Mouse (Mus musculus) heart, embryonic 15.5 days (tissue): ENCODE measurements around the gene Fgfr3. TPM values are rescaled to one million over a fixed set of nuclear protein-coding genes. Genes with fewer than 3 reads are reported as not detected.

Source experiments
- ATAC-seq: fragments of 200-750 bp; cut with Nextera tagmentation; replicated peaks from 2 replicates; pipeline ENCODE4 v1.8.0; 2017; ENCODE audit warnings: low read depth, moderate TSS enrichment; ENCODE audit not compliant: insufficient number of reproducible peaks, insufficient read depth, low FRiP score
- H3K27ac ChIP-seq: fragments of 300-500 bp; sonication (generic); 2 replicates; pipeline ENCODE4 v1.5.1; 2015; ENCODE audit warnings: mild to moderate bottlenecking, inconsistent platforms
- H3K27me3 ChIP-seq: fragments of 300-500 bp; sonication (generic); 2 replicates; pipeline ENCODE4 v1.6.1; 2015; ENCODE audit warnings: inconsistent platforms
- H3K36me3 ChIP-seq: fragments of 300-500 bp; sonication (generic); 2 replicates; pipeline ENCODE4 v1.6.1; 2015; ENCODE audit warnings: mild to moderate bottlenecking, inconsistent platforms
- H3K4me1 ChIP-seq: fragments of 300-500 bp; sonication (generic); replicated peaks from 2 replicates; pipeline ENCODE4 v1.6.1; 2015; ENCODE audit warnings: inconsistent platforms
- H3K4me2 ChIP-seq: fragments of 300-500 bp; sonication (generic); 2 replicates; pipeline ENCODE4 v1.6.1; 2015; ENCODE audit warnings: inconsistent platforms, mild to moderate bottlenecking, moderate library complexity
- H3K4me3 ChIP-seq: fragments of 300-500 bp; sonication (generic); 2 replicates; pipeline ENCODE4 v1.5.1; 2015; ENCODE audit warnings: mild to moderate bottlenecking, inconsistent platforms
- H3K9ac ChIP-seq: fragments of 300-500 bp; sonication (generic); 2 replicates; pipeline ENCODE4 v1.6.1; 2015; ENCODE audit warnings: mild to moderate bottlenecking, inconsistent platforms
- H3K9me3 ChIP-seq: fragments of 300-500 bp; sonication (generic); replicated peaks from 2 replicates; pipeline ENCODE4 v1.6.1; 2016; ENCODE audit warnings: inconsistent platforms
- WGBS: fragments of 180-500 bp; shearing (Covaris S2); methylation state at CpG from one replicate; pipeline ENCODE4 v1.1.7; 2015; ENCODE audit warnings: mixed read lengths; 5-methylcytosine and 5-hydroxymethylcytosine counted together
- polyA plus RNA-seq: library from polyadenylated mRNA; unstranded; fragments of >200 nt; fragmentation: Nextera tagmentation; extraction: Ambion mirVana; gene quantifications from 2 replicates; pipeline ENCODE4 v1.2.1, GENCODE M21; 2015

Gene Fgfr3
- polyA plus RNA-seq, 1 experiment from 2014 or later, result 4.0 TPM

GRCm38 (mm10) chr5:33731051-33731450 lies 9.6 kb downstream of the Fgfr3 start:
- WGBS, result 60% methylated on average over 21 of the region's 21 CpGs
- no peak overlapping the region for H3K4me2 ChIP-seq
- no peaks in the 10 kb centered on the region; the same call in 1 of the 2 replicates for H3K36me3 ChIP-seq

GRCm38 (mm10) chr5:33733837-33734236 lies 12.4 kb downstream of the Fgfr3 start:
- 91% methylated on average over 12 of the region's 12 CpGs for WGBS
- no peaks in the 10 kb centered on the region for H3K4me1 ChIP-seq
- H3K27ac ChIP-seq, result no peak overlapping the region
- H3K9me3 ChIP-seq, result no peaks in the 10 kb centered on the region
- no peaks in the 10 kb centered on the region; the same call in 1 of the 2 replicates for H3K27me3 ChIP-seq
- H3K4me3 ChIP-seq, result no peak overlapping the region
- no peak overlapping the region for H3K9ac ChIP-seq
- no peak for ATAC-seq
- H3K36me3 ChIP-seq, result no peaks in the 10 kb centered on the region; the same call in 1 of the 2 replicates
- no peak overlapping the region for H3K4me2 ChIP-seq

More at GRCm38 (mm10) chr5:33731051-33731450, 9.6 kb downstream of the Fgfr3 start:
- no peak overlapping the region for H3K27ac ChIP-seq
- H3K4me3 ChIP-seq, result no peak overlapping the region
- no peak for ATAC-seq
- H3K4me1 ChIP-seq, result no peaks in the 10 kb centered on the region
- peaks cover 10% of the 10 kb centered on the region for H3K27me3 ChIP-seq
- H3K9me3 ChIP-seq, result no peaks in the 10 kb centered on the region
- H3K9ac ChIP-seq, result no peak overlapping the region

- ATAC-seq, result no peak
- Histone ChIP-seq H3K4me1 (no peaks in the 10 kb centered on the region), H3K4me2 (no peak overlapping the region), H3K27me3 (no peaks in the 10 kb centered on the region; the same call in 1 of the 2 replicates), H3K9me3 (no peaks in the 10 kb centered on the region), H3K9ac (no peak overlapping the region), H3K36me3 (no peaks in the 10 kb centered on the region; the same call in 1 of the 2 replicates), H3K4me3 (no peak overlapping the region), H3K27ac (no peak overlapping the region)
- 90% methylated on average over 16 of the region's 16 CpGs for WGBS
Measured at GRCm38 (mm10) chr5:33735412-33736092, 14.1 kb downstream of the Fgfr3 start.

GRCm38 (mm10) chr5:33736230-33736629 lies 14.8 kb downstream of the Fgfr3 start:
- WGBS, result 70% methylated on average over 9 of the region's 9 CpGs
- Histone ChIP-seq H3K4me2 (no peak overlapping the region), H3K4me3 (no peak overlapping the region), H3K27me3 (no peaks in the 10 kb centered on the region), H3K36me3 (no peaks in the 10 kb centered on the region; the same call in 1 of the 2 replicates), H3K4me1 (no peaks in the 10 kb centered on the region), H3K9me3 (no peaks in the 10 kb centered on the region), H3K9ac (no peak overlapping the region), H3K27ac (no peak overlapping the region)
- no peak for ATAC-seq

- 23% methylated on average over 7 of the region's 7 CpGs for WGBS
- no peak overlapping the region for H3K4me3 ChIP-seq
- H3K36me3 ChIP-seq, result no peaks in the 10 kb centered on the region; the same call in 1 of the 2 replicates
- ATAC-seq, result no peak
- no peaks in the 10 kb centered on the region for H3K9me3 ChIP-seq
- peaks cover 2% of the 10 kb centered on the region; the same call in 1 of the 2 replicates for H3K4me1 ChIP-seq
- H3K9ac ChIP-seq, result no peak overlapping the region
- no peaks in the 10 kb centered on the region for H3K27me3 ChIP-seq
- no peak overlapping the region for H3K27ac ChIP-seq
- H3K4me2 ChIP-seq, result no peak overlapping the region
Measured at GRCm38 (mm10) chr5:33737903-33738321, 16.4 kb downstream of the Fgfr3 start.

GRCm38 (mm10) chr5:33738341-33738740 lies 16.9 kb downstream of the Fgfr3 start:
- Histone ChIP-seq H3K4me2 (no peak overlapping the region), H3K36me3 (peaks cover 3% of the 10 kb centered on the region), H3K4me1 (peaks cover 6% of the 10 kb centered on the region), H3K27ac (no peak overlapping the region), H3K9me3 (no peaks in the 10 kb centered on the region), H3K9ac (no peak overlapping the region), H3K4me3 (no peak overlapping the region), H3K27me3 (no peaks in the 10 kb centered on the region)
- no peak for ATAC-seq

- H3K9me3 ChIP-seq, result no peaks in the 10 kb centered on the region
- H3K4me3 ChIP-seq, result no peak overlapping the region
- H3K4me1 ChIP-seq, result peaks cover 12% of the 10 kb centered on the region
- H3K27ac ChIP-seq, result no peak overlapping the region
- WGBS, result 80% methylated on average over 4 of the region's 4 CpGs
- H3K4me2 ChIP-seq, result no peak overlapping the region
- H3K9ac ChIP-seq, result no peak overlapping the region
- H3K36me3 ChIP-seq, result peaks cover 16% of the 10 kb centered on the region
- H3K27me3 ChIP-seq, result no peaks in the 10 kb centered on the region
- no peak for ATAC-seq
Measured at GRCm38 (mm10) chr5:33740548-33740947, 19.1 kb downstream of the Fgfr3 start.

GRCm38 (mm10) chr5:33743481-33743880 lies 22.0 kb downstream of the Fgfr3 start:
- no peak overlapping the region for H3K4me3 ChIP-seq
- H3K27me3 ChIP-seq, result no peaks in the 10 kb centered on the region
- peaks cover 39% of the 10 kb centered on the region for H3K36me3 ChIP-seq
- H3K9me3 ChIP-seq, result no peaks in the 10 kb centered on the region
- no peak overlapping the region for H3K9ac ChIP-seq
- WGBS, result 44% methylated on average over 8 of the region's 8 CpGs
- H3K4me1 ChIP-seq, result peaks cover 12% of the 10 kb centered on the region
- no peak overlapping the region for H3K4me2 ChIP-seq
- peak; percentile 31; the same call in 1 of the 2 replicates for ATAC-seq
- peak overlapping the region; percentile 50 for H3K27ac ChIP-seq

- H3K27me3 ChIP-seq, result no peaks in the 10 kb centered on the region
- no peak overlapping the region for H3K27ac ChIP-seq
- H3K9me3 ChIP-seq, result no peaks in the 10 kb centered on the region
- H3K9ac ChIP-seq, result no peak overlapping the region
- H3K4me2 ChIP-seq, result no peak overlapping the region
- no peak for ATAC-seq
- H3K4me1 ChIP-seq, result peaks cover 14% of the 10 kb centered on the region
- peaks cover 13% of the 10 kb centered on the region; the same call in 1 of the 2 replicates for H3K36me3 ChIP-seq
- no peak overlapping the region for H3K4me3 ChIP-seq
Measured at GRCm38 (mm10) chr5:33777195-33777594, 55.7 kb downstream of the Fgfr3 start.

- ATAC-seq, result no peak
- H3K27ac ChIP-seq, result peak overlapping the region; percentile 91
- peak overlapping the region; percentile 98 for H3K4me3 ChIP-seq
- H3K9ac ChIP-seq, result peak overlapping the region; percentile 92
- H3K9me3 ChIP-seq, result no peaks in the 10 kb centered on the region
- peak overlapping the region; percentile 76 for H3K4me2 ChIP-seq
- peaks cover 9% of the 10 kb centered on the region; the same call in 1 of the 2 replicates for H3K36me3 ChIP-seq
- no peaks in the 10 kb centered on the region for H3K27me3 ChIP-seq
- 4% methylated on average over 11 of the region's 11 CpGs for WGBS
- H3K4me1 ChIP-seq, result peaks cover 20% of the 10 kb centered on the region
Measured at GRCm38 (mm10) chr5:33781964-33782344, 60.5 kb downstream of the Fgfr3 start.

GRCm38 (mm10) chr5:33782345-33782998 lies 61.0 kb downstream of the Fgfr3 start, which contains the start of gene Letm1:
Letm1 (minus strand) TSS chr5:33782817.
- peak within 1 kb of the TSS; percentile 92 for H3K9ac ChIP-seq
- no peaks in the 10 kb centered on the region for H3K27me3 ChIP-seq
- peak within 1 kb of the TSS; percentile 76 for H3K4me2 ChIP-seq
- H3K4me1 ChIP-seq, result peaks cover 20% of the 10 kb centered on the region
- ATAC-seq, result peak; percentile 100
- H3K36me3 ChIP-seq, result peaks cover 5% of the 10 kb centered on the region; the same call in 1 of the 2 replicates
- no peaks in the 10 kb centered on the region for H3K9me3 ChIP-seq
- WGBS, result under 1% methylated on average over 65 of the region's 65 CpGs
- peak within 1 kb of the TSS; percentile 91 for H3K27ac ChIP-seq
- peak within 1 kb of the TSS; percentile 98 for H3K4me3 ChIP-seq
